Mouse (Mus musculus) spleen, adult 2 months (tissue): ENCODE measurements at regions not wholly inside any gene's neighbourhood (a gene's known extent, or its start where the extent isn't known, plus 50 kb on each side); places are given as distances from the start of the nearest gene placed in this dataset.

ENCODE experiments used
- DNase-seq, 2 experiments: peaks; one replicate each; pipeline versions ENCODE4 v3.0.0 to v3.0.0-alpha.2; 2012 to 2021; ENCODE audit warnings: low spot score in 2 of 2, low read depth in 1 of 2
- H3K27ac ChIP-seq: fragments of 200-500 bp; 2 replicates; pipeline ENCODE4 v1.5.1; 2012; ENCODE audit warnings: low read length, inconsistent platforms; ENCODE audit not compliant: insufficient read depth
- H3K27me3 ChIP-seq: fragments of 200-500 bp; 2 replicates; pipeline ENCODE4 v1.6.1; 2012; ENCODE audit warnings: mild to moderate bottlenecking, moderate library complexity, low read length, inconsistent platforms; ENCODE audit not compliant: control insufficient read depth, insufficient read depth
- H3K36me3 ChIP-seq: fragments of 200-500 bp; 2 replicates; pipeline ENCODE4 v1.6.1; 2012; ENCODE audit warnings: mild to moderate bottlenecking, low read length, inconsistent platforms; ENCODE audit not compliant: control insufficient read depth, insufficient read depth
- H3K4me1 ChIP-seq: fragments of 200-500 bp; 2 replicates; pipeline ENCODE4 v1.6.1; 2011; ENCODE audit warnings: inconsistent platforms; ENCODE audit not compliant: control insufficient read depth, insufficient read depth, insufficient read length
- H3K4me3 ChIP-seq: fragments of 200-500 bp; 2 replicates; pipeline ENCODE4 v1.5.1; 2011; ENCODE audit warnings: mild to moderate bottlenecking, inconsistent platforms; ENCODE audit not compliant: insufficient read depth, insufficient read length; ENCODE audit errors: extremely low read depth
- CTCF ChIP-seq: fragments of 200-500 bp; IDR thresholded peaks from 2 replicates; pipeline ENCODE4 v1.5.1; 2011; ENCODE audit warnings: mild to moderate bottlenecking, inconsistent platforms; ENCODE audit not compliant: insufficient read depth, insufficient read length, insufficient replicate concordance; ENCODE audit errors: extremely low read depth
- POLR2A ChIP-seq: fragments of 200-500 bp; IDR thresholded peaks from 2 replicates; pipeline ENCODE4 v1.6.1; 2011; ENCODE audit warnings: low read depth, low read length, inconsistent platforms
- WGBS: fragments of 180-500 bp; shearing (Covaris S2); methylation state at CpG from one replicate; pipeline ENCODE4 v1.1.7; 2018; 5-methylcytosine and 5-hydroxymethylcytosine counted together

DNA sequence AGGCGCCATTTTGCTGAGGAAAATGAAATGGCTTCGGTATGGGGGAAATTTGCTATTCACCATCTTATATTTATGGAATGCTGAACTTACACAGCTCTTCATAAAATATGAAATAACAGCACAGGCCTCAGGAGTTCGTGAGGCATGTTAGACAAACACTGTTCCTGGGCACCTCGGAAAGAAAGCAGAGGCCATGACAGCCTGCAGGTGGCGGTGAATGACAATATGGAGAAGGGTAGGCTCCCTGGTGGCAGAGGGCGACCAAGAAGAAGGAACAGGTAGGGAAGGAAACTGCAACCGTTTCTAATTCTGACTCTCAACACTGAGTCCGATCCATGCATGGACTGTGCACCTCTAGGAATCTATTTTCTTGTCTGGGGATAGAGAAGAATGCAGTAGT, 553.6 kb upstream of the Tmpo start:
- DNase-seq: no peak
- no peak overlapping the region for H3K27ac ChIP-seq
- no peaks in the 10 kb centered on the region for H3K36me3 ChIP-seq
- no peak overlapping the region for H3K4me3 ChIP-seq
- H3K27me3 ChIP-seq: no peaks in the 10 kb centered on the region
- no peaks in the 10 kb centered on the region for H3K4me1 ChIP-seq
- 74% methylated on average over 8 of the region's 8 CpGs for WGBS
- TF ChIP-seq POLR2A: no peak
- TF ChIP-seq CTCF: no peak

DNA sequence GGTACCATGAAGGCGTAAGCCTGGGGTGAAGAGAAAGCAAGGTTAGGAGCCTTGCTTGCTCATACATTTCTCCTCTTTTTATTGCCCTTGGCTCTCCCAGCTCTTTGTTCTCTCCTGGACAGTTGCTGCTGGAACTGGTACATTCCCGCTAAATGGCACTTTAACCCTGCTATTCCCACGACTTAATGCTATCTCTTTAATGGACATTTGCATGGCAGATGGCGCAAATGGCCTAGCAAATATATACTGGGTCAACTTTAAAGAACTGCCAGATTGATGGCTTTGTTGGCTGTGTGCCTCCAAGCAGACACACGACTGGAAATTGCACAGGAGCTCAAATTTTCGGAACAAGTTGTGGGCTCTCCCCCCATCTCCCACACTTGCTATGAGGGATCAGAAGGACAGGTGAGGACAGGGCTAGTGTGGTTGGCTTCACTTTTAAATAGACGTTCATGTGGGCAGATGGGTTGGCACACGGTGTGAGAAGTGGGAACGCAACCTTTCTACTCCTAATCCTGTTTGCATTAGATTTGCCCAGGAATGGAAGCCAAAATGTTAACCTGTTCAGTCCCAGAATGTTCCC, 551.0 kb upstream of the Tmpo start:
- Histone ChIP-seq H3K4me1 (no peaks in the 10 kb centered on the region), H3K27ac (no peak overlapping the region), H3K27me3 (no peaks in the 10 kb centered on the region), H3K4me3 (no peak overlapping the region), H3K36me3 (no peaks in the 10 kb centered on the region)
- 86% methylated on average over 9 of the region's 9 CpGs for WGBS
- no peak for DNase-seq
- TF ChIP-seq CTCF: no peak
- no peak for TF ChIP-seq POLR2A

DNA sequence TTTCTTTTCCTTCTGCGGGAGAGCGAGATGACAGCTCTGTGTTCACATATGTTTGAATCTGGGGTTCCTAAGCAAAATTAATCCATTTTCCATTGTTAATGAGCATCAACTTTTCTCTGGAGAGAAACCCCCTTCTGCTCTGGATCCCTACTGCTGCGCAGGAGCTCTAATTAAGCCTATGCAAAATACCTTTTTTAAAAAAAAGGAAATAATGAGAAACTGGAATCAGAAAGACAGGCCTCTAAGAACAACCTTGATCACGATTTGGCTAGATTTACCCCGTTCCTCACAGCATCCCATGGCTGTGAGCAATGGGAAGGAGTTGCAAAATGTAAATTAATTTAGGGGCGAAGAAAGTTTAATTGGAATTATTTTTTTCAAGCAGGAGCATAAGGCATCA, 548.9 kb upstream of the Tmpo start:
- Histone ChIP-seq H3K4me3 (no peak overlapping the region), H3K4me1 (no peaks in the 10 kb centered on the region), H3K27ac (no peak overlapping the region), H3K36me3 (no peaks in the 10 kb centered on the region), H3K27me3 (no peaks in the 10 kb centered on the region)
- DNase-seq: no peak
- TF ChIP-seq CTCF: no peak
- no peak for TF ChIP-seq POLR2A
- WGBS: 84% methylated on average over 6 of the region's 6 CpGs

DNA sequence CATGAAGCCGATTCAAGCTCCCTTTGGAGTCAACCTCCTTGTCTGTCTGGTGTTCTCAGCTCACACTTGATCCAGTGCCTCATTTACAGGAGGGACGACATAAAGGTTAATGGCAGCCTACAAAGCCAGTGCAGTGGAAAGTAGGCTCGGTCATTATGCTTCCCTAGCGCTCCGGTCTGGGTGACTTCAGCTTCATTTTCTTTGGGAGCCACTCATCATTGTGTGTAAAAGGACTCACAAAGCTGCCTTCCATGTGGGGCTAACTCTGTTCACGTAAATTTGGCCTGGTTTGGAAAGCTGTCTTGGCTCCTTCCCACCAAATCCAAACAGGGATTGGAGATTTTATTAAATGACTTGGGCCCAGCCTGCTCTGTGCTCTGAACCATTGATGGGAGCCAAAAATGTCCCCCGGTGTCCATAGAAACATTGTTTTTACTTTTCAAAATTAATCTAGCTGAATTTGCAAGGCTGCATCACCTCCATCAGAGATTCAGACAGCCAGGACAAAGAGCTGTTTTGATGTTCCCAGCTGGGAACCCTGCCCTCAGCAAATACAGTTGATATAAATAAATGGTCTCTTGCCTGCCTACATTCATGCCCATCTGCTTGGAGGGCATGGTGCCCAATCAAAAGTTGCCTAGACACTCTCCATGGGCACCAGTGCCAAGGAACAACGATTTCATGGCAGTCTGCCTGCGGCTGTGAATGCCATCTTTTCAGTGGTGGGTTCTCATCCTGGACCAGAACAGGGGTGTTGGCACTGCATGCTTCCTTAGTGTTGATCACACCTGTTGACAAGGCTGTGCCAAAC, 538.7 kb upstream of the Tmpo start:
- no peak for DNase-seq
- H3K4me1 ChIP-seq: no peaks in the 10 kb centered on the region
- 89% methylated on average over 9 of the region's 9 CpGs for WGBS
- H3K27ac ChIP-seq: no peak overlapping the region
- H3K36me3 ChIP-seq: no peaks in the 10 kb centered on the region
- no peak for TF ChIP-seq CTCF
- no peak for TF ChIP-seq POLR2A
- H3K4me3 ChIP-seq: no peak overlapping the region
- H3K27me3 ChIP-seq: no peaks in the 10 kb centered on the region

DNA sequence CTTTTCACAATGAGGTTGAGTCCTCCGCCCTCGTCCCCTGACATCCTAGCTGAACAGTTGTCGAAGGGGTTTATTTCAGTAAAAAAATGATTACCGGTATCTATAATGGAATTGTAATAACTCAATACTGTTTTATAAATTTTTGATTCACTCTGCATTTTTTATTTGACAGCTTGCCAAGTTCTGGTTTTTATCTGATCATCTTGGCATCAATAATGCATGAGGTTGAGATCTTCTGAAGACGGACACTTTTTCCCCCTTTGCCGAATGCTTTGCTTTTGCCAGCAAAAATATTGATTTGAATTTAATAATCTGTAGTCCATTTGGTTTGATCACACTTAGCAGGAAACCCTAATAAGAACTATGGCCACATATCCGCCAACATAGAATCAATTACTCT, 535.5 kb upstream of the Tmpo start:
- 92% methylated on average over 7 of the region's 7 CpGs for WGBS
- TF ChIP-seq POLR2A (no peak), CTCF (no peak)
- no peak overlapping the region for H3K27ac ChIP-seq
- no peak overlapping the region for H3K4me3 ChIP-seq
- DNase-seq: no peak
- no peaks in the 10 kb centered on the region for H3K4me1 ChIP-seq
- no peaks in the 10 kb centered on the region for H3K27me3 ChIP-seq
- H3K36me3 ChIP-seq: no peaks in the 10 kb centered on the region

DNA sequence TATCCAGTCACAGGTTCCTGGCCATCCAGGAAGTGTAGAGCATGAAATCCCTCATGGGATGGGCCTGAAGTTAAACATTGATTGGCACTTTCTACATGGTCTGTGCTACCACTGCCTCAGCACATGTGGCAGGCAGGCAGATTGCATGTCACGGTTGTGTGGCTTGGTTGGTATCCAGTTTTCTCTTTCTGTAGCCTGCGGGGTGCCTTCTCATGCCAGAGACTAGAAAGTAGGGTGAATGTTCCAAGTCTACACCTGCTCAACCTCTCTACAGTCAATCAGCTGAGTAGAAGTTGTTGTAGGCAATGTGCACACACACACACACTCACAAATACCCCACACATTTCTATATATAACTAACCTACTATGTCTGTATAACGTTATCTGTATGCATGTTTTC, 533.5 kb upstream of the Tmpo start:
- Histone ChIP-seq H3K27ac (no peak overlapping the region), H3K4me3 (no peak overlapping the region), H3K4me1 (no peaks in the 10 kb centered on the region), H3K36me3 (no peaks in the 10 kb centered on the region), H3K27me3 (no peaks in the 10 kb centered on the region)
- DNase-seq: no peak
- 89% methylated on average over 3 of the region's 3 CpGs for WGBS
- no peak for TF ChIP-seq CTCF
- TF ChIP-seq POLR2A: no peak

DNA sequence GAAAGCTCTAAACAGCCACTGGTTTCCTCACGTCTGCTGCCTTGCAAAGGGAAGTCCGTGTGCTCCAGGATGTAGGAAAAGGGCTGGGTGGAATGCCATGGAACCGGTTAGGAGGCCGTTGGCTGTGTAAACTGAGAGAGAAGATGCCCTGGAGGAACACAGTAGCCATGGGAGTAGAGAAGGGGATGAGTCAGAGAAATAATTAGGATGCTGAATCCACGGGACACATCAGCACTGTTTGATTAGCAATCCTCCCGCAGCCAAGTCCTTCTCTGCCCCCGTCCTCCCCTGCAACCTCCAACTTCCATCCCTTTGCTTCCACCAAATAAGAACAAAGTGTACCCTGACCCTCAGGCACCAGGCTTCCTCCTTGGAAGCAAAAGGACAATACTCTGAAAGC, 532.4 kb upstream of the Tmpo start:
- 45% methylated on average over 7 of the region's 7 CpGs for WGBS
- TF ChIP-seq POLR2A: no peak
- no peak for TF ChIP-seq CTCF

More for the DNA sequence above, 532.4 kb upstream of the Tmpo start:
- Histone ChIP-seq H3K4me1 (no peaks in the 10 kb centered on the region), H3K27me3 (no peaks in the 10 kb centered on the region), H3K36me3 (no peaks in the 10 kb centered on the region), H3K4me3 (no peak overlapping the region), H3K27ac (no peak overlapping the region)
- DNase-seq: no peak
